Mouse (Mus musculus): ENCODE results near the gene Gm7579.

- TF ChIP-seq POLR2A (IDR thresholded peaks at IDR 0.05; ENCODE audit: extremely low read depth, insufficient read depth, low read length) (no peak), CTCF (IDR thresholded peaks at IDR 0.05; ENCODE audit: extremely low read depth, insufficient read depth, low read length) (peak; percentile 74)
These were observed 43.9 kb downstream of the Gm7579 start for GRCm38 (mm10) chr7:142255517-142255916.
